Mouse (Mus musculus) stomach, embryonic 15.5 days (tissue): ENCODE data around the gene Ildr2. TPM values are rescaled to one million over a fixed set of nuclear protein-coding genes. Genes with fewer than 3 reads are reported as not detected.

ENCODE experiments used
- ATAC-seq: fragments of 200-750 bp; cut with Nextera tagmentation; 2 replicates; pipeline ENCODE4 v1.8.0; 2017; ENCODE audit warnings: low read depth, moderate number of reproducible peaks, moderate TSS enrichment; ENCODE audit not compliant: insufficient read depth, low FRiP score
- H3K27ac ChIP-seq: fragments of 300-500 bp; sonication (generic); 2 replicates; pipeline ENCODE4 v1.5.1; 2015; ENCODE audit warnings: mild to moderate bottlenecking, inconsistent platforms
- H3K27me3 ChIP-seq: fragments of 300-500 bp; sonication (generic); replicated peaks from 2 replicates; pipeline ENCODE4 v1.6.1; 2015; ENCODE audit warnings: inconsistent platforms
- H3K36me3 ChIP-seq: fragments of 300-500 bp; sonication (generic); 2 replicates; pipeline ENCODE4 v1.6.1; 2015; ENCODE audit warnings: inconsistent platforms
- H3K4me1 ChIP-seq: fragments of 300-500 bp; sonication (generic); 2 replicates; pipeline ENCODE4 v1.6.1; 2015; ENCODE audit warnings: inconsistent platforms
- H3K4me2 ChIP-seq: fragments of 300-500 bp; sonication (generic); 2 replicates; pipeline ENCODE4 v1.6.1; 2015; ENCODE audit warnings: mild to moderate bottlenecking, inconsistent platforms
- H3K4me3 ChIP-seq: fragments of 300-500 bp; sonication (generic); replicated peaks from 2 replicates; pipeline ENCODE4 v1.5.1; 2015; ENCODE audit warnings: inconsistent platforms
- H3K9ac ChIP-seq: fragments of 300-500 bp; sonication (generic); 2 replicates; pipeline ENCODE4 v1.6.1; 2015; ENCODE audit warnings: inconsistent platforms
- H3K9me3 ChIP-seq: fragments of 300-500 bp; sonication (generic); 2 replicates; pipeline ENCODE4 v1.6.1; 2016; ENCODE audit warnings: inconsistent platforms
- WGBS: fragments of 180-500 bp; shearing (Covaris S2); methylation state at CpG from one replicate; pipeline ENCODE4 v1.1.7; 2015; 5-methylcytosine and 5-hydroxymethylcytosine counted together
- polyA plus RNA-seq: library from polyadenylated mRNA; unstranded; fragments of >200 nt; fragmentation: Nextera tagmentation; extraction: Ambion mirVana; gene quantifications from 2 replicates; pipeline ENCODE4 v1.2.1, GENCODE M21; 2015

Ildr2 gene
- polyA plus RNA-seq, 1 experiment from 2014 or later, result 1.5 TPM

GRCm38 (mm10) chr1:166286231-166286630 lies 32.3 kb downstream of the Ildr2 start:
- WGBS, result 79% methylated on average over 9 of the region's 9 CpGs
- H3K36me3 ChIP-seq, result no peaks in the 10 kb centered on the region
- no peak overlapping the region for H3K4me2 ChIP-seq
- no peaks in the 10 kb centered on the region for H3K9me3 ChIP-seq
- H3K4me1 ChIP-seq, result peaks cover 5% of the 10 kb centered on the region
- ATAC-seq, result no peak
- no peaks in the 10 kb centered on the region for H3K27me3 ChIP-seq
- no peak overlapping the region for H3K4me3 ChIP-seq
- H3K9ac ChIP-seq, result no peak overlapping the region
- no peak overlapping the region for H3K27ac ChIP-seq

- H3K4me2 ChIP-seq, result no peak overlapping the region
- no peaks in the 10 kb centered on the region for H3K36me3 ChIP-seq
- ATAC-seq, result no peak
- H3K27ac ChIP-seq, result no peak overlapping the region
- H3K9me3 ChIP-seq, result no peaks in the 10 kb centered on the region
- WGBS, result 83% methylated on average over 6 of the region's 6 CpGs
- H3K4me3 ChIP-seq, result no peak overlapping the region
- no peak overlapping the region for H3K9ac ChIP-seq
- no peaks in the 10 kb centered on the region for H3K4me1 ChIP-seq
- H3K27me3 ChIP-seq, result no peaks in the 10 kb centered on the region
Observed at GRCm38 (mm10) chr1:166290562-166290961, 36.6 kb downstream of the Ildr2 start.

- Histone ChIP-seq H3K9ac (no peak overlapping the region), H3K27ac (no peak overlapping the region), H3K4me1 (0 out of 2 replicates have a peak, but pooled peaks cover 5% of the 10 kb centered on the region), H3K4me3 (no peak overlapping the region), H3K4me2 (no peak overlapping the region), H3K36me3 (no peaks in the 10 kb centered on the region), H3K27me3 (no peaks in the 10 kb centered on the region), H3K9me3 (no peaks in the 10 kb centered on the region)
- 72% methylated on average over 3 of the region's 3 CpGs for WGBS
- ATAC-seq, result no peak
Observed at GRCm38 (mm10) chr1:166293086-166293485, 39.1 kb downstream of the Ildr2 start.

- no peaks in the 10 kb centered on the region for H3K36me3 ChIP-seq
- no peaks in the 10 kb centered on the region for H3K27me3 ChIP-seq
- H3K9ac ChIP-seq, result no peak overlapping the region
- 0 out of 2 replicates have a peak, but pooled peaks cover 7% of the 10 kb centered on the region for H3K4me1 ChIP-seq
- H3K4me3 ChIP-seq, result no peak overlapping the region
- ATAC-seq, result no peak
- no peaks in the 10 kb centered on the region for H3K9me3 ChIP-seq
- H3K4me2 ChIP-seq, result no peak overlapping the region
- 63% methylated on average over 7 of the region's 7 CpGs for WGBS
- no peak overlapping the region for H3K27ac ChIP-seq
Observed at GRCm38 (mm10) chr1:166295548-166295947, 41.6 kb downstream of the Ildr2 start.

GRCm38 (mm10) chr1:166296371-166296770 lies 42.4 kb downstream of the Ildr2 start:
- Histone ChIP-seq H3K27ac (no peak overlapping the region), H3K4me2 (no peak overlapping the region), H3K27me3 (no peaks in the 10 kb centered on the region), H3K9me3 (no peaks in the 10 kb centered on the region), H3K4me3 (no peak overlapping the region), H3K4me1 (0 out of 2 replicates have a peak, but pooled peaks cover 7% of the 10 kb centered on the region), H3K36me3 (no peaks in the 10 kb centered on the region), H3K9ac (no peak overlapping the region)
- ATAC-seq, result no peak
- 67% methylated on average over 9 of the region's 9 CpGs for WGBS

- Histone ChIP-seq H3K9ac (no peak overlapping the region), H3K9me3 (no peaks in the 10 kb centered on the region), H3K4me1 (0 out of 2 replicates have a peak, but pooled peaks cover 7% of the 10 kb centered on the region), H3K4me3 (no peak overlapping the region), H3K36me3 (no peaks in the 10 kb centered on the region), H3K27me3 (no peaks in the 10 kb centered on the region), H3K27ac (no peak overlapping the region), H3K4me2 (no peak overlapping the region)
- 59% methylated on average over 8 of the region's 8 CpGs for WGBS
- ATAC-seq, result no peak
Observed at GRCm38 (mm10) chr1:166296971-166297370, 43.0 kb downstream of the Ildr2 start.

- Histone ChIP-seq H3K9ac (no peak overlapping the region), H3K27ac (no peak overlapping the region), H3K9me3 (no peaks in the 10 kb centered on the region), H3K4me1 (0 out of 2 replicates have a peak, but pooled peaks cover 7% of the 10 kb centered on the region), H3K36me3 (no peaks in the 10 kb centered on the region), H3K4me3 (no peak overlapping the region), H3K4me2 (peak overlapping the region; percentile 38), H3K27me3 (no peaks in the 10 kb centered on the region)
- 46% methylated on average over 15 of the region's 15 CpGs for WGBS
- no peak for ATAC-seq
Observed at GRCm38 (mm10) chr1:166297499-166298111, 43.7 kb downstream of the Ildr2 start.

GRCm38 (mm10) chr1:166298884-166299283 lies 44.9 kb downstream of the Ildr2 start:
- Histone ChIP-seq H3K9me3 (no peaks in the 10 kb centered on the region), H3K9ac (no peak overlapping the region), H3K36me3 (no peaks in the 10 kb centered on the region), H3K27me3 (no peaks in the 10 kb centered on the region), H3K4me2 (no peak overlapping the region), H3K4me3 (no peak overlapping the region), H3K27ac (no peak overlapping the region), H3K4me1 (0 out of 2 replicates have a peak, but pooled peaks cover 7% of the 10 kb centered on the region)
- no peak for ATAC-seq
- WGBS, result 95% methylated on average over 2 of the region's 2 CpGs

GRCm38 (mm10) chr1:166299821-166300220 lies 45.9 kb downstream of the Ildr2 start:
- Histone ChIP-seq H3K4me2 (no peak overlapping the region), H3K27ac (no peak overlapping the region), H3K4me3 (no peak overlapping the region), H3K36me3 (no peaks in the 10 kb centered on the region), H3K4me1 (0 out of 2 replicates have a peak, but pooled peaks cover 7% of the 10 kb centered on the region), H3K27me3 (no peaks in the 10 kb centered on the region), H3K9ac (no peak overlapping the region), H3K9me3 (no peaks in the 10 kb centered on the region)
- WGBS, result 79% methylated on average over 8 of the region's 8 CpGs
- ATAC-seq, result no peak

- Histone ChIP-seq H3K9me3 (no peaks in the 10 kb centered on the region), H3K27ac (no peak overlapping the region), H3K36me3 (no peaks in the 10 kb centered on the region), H3K4me3 (no peak overlapping the region), H3K4me2 (no peak overlapping the region), H3K4me1 (0 out of 2 replicates have a peak, but pooled peaks cover 7% of the 10 kb centered on the region), H3K9ac (no peak overlapping the region), H3K27me3 (no peaks in the 10 kb centered on the region)
- no peak for ATAC-seq
- WGBS, result 61% methylated on average over 3 of the region's 3 CpGs
Observed at GRCm38 (mm10) chr1:166300526-166300925, 46.6 kb downstream of the Ildr2 start.

GRCm38 (mm10) chr1:166304352-166305240 lies 50.7 kb downstream of the Ildr2 start:
- WGBS, result 73% methylated on average over 8 of the region's 8 CpGs
- Histone ChIP-seq H3K27me3 (peaks cover 21% of the 10 kb centered on the region), H3K9me3 (no peaks in the 10 kb centered on the region), H3K27ac (no peak overlapping the region), H3K4me2 (no peak overlapping the region), H3K4me3 (no peak overlapping the region), H3K36me3 (no peaks in the 10 kb centered on the region), H3K9ac (no peak overlapping the region), H3K4me1 (0 out of 2 replicates have a peak, but pooled peaks cover 5% of the 10 kb centered on the region)
- ATAC-seq, result no peak

GRCm38 (mm10) chr1:166308471-166308850 lies 54.5 kb downstream of the Ildr2 start:
- peak overlapping the region; percentile 47 for H3K4me3 ChIP-seq
- H3K36me3 ChIP-seq, result no peaks in the 10 kb centered on the region
- no peak overlapping the region for H3K9ac ChIP-seq
- WGBS, result 12% methylated on average over 5 of the region's 5 CpGs
- H3K4me2 ChIP-seq, result peak overlapping the region; percentile 94
- H3K9me3 ChIP-seq, result no peaks in the 10 kb centered on the region
- H3K27ac ChIP-seq, result no peak overlapping the region
- peaks cover 29% of the 10 kb centered on the region for H3K27me3 ChIP-seq
- H3K4me1 ChIP-seq, result 0 out of 2 replicates have a peak, but pooled peaks cover 5% of the 10 kb centered on the region
- no peak for ATAC-seq
